Mouse (Mus musculus) gastrocnemius, adult 18-20 months (tissue): ENCODE results near the gene Commd3. TPM values are rescaled to one million over a fixed set of nuclear protein-coding genes. Genes with fewer than 3 reads are reported as not detected.

Source experiments
- DNase-seq: peaks from one replicate; pipeline ENCODE4 v3.0.0; 2021; ENCODE audit warnings: low spot score
- total RNA-seq, 2 experiments: library from RNA; stranded (reverse); gene quantifications; 2 replicates each; pipeline ENCODE4 v1.2.3; 2021

Gene Commd3
- total RNA-seq, 2 experiments from 2014 or later: 89.8 to 95.3 TPM

DNA sequence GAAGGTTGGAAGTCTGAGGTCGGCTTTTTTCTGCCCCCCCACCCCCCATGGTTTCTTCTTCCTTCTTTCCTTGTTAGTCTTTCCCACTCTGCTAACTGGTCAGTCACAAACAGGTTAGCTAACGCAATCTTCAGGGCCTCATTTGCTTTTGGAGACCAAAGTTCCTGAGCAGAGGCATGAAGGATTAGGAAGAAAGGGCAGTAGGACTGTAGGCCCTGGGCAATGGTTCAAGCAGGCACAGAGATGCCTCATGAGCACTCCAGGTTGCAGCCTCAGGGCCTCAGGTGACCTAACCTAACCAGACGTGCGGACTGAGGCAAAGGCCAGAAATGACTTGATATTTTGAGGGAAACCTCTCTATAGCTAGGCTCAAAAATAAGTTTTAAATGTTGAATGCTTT lies 46.3 kb downstream of the Commd3 start:
- no peak for DNase-seq

DNA sequence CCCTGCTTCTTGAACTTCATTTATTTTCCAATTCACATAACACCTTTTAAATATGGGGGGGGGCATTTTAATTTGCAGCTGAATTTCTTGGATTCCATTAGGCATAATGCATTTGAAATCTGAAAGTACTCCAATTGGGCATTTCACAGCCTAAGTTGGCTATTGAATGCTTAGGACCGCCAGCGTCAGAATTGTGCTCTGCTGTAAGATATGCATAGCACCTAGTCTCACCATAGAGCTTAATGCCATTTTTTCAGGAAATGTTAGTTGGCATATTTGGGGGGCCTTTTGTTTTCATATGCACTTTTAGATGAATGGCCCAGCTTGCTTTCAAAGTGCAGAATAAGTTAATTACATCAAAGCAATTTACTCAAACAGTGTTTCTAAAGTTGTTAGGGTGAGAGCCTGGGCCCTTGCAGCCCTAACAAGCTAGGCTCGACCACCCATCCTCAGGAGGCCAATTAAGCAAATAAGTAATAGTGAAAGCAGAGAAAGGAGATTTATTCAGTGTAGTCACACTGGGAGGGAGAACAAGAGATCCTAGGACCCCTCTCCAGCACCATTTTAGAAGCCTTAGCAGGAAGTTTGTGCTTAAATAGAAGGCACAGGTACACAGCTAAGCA lies 50.1 kb downstream of the Commd3 start:
- no peak for DNase-seq

DNA sequence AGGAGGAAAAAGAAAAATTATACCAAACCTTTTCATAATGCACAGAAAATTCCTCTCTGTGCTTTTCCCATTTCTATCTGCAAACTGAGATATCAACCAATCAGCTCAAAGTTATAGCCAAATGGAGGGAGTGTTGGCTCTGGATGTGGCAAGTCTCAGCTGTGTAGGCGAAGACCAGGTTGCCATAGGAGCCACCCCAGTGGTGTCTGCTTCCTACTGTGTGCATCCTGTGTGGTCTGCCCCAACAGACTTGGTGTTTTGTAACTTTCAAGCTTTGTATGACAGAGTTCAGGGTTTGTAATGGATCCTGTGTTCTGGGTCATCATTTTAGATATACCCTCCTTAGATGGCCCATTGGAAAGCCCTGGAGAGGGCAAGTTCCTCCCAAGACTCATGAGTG lies 52.3 kb downstream of the Commd3 start:
- no peak for DNase-seq

Other genes starting within 250 kb of the Commd3 start
- 10 to 100 TPM; 67.2 to 67.6 TPM for gene Bmi1, start 4.6 kb downstream of the Commd3 start, total RNA-seq
- 1 to 10 TPM; 1.0 to 1.4 TPM for gene Spag6, start 21.6 kb downstream of the Commd3 start, total RNA-seq